Mouse (Mus musculus): ENCODE measurements around the gene C2cd2.
"Not testable (repeated sequence)": the region's sequence is repeated elsewhere in the genome, so short reads cannot be mapped to it uniquely, and the experiment has no call there.

Gene C2cd2

GRCm38 (mm10) chr16:97946993-97947392 lies 15.4 kb downstream of the C2cd2 start:
- not testable (repeated sequence) for DNase-seq (ENCODE audit: low spot score)

GRCm38 (mm10) chr16:97941844-97942243 lies 20.6 kb downstream of the C2cd2 start:
- no peak for DNase-seq (ENCODE audit: low spot score)

GRCm38 (mm10) chr16:97940471-97940973 lies 21.9 kb downstream of the C2cd2 start:
- DNase-seq (ENCODE audit: low spot score), result no peak

- DNase-seq (ENCODE audit: low spot score), result no peak
Measured at GRCm38 (mm10) chr16:97935815-97936214, 26.6 kb downstream of the C2cd2 start.

GRCm38 (mm10) chr16:97930231-97930630 lies 32.2 kb downstream of the C2cd2 start:
- no peak for DNase-seq (ENCODE audit: low spot score)

GRCm38 (mm10) chr16:97929520-97929919 lies 32.9 kb downstream of the C2cd2 start:
- DNase-seq (ENCODE audit: low spot score), result no peak

- DNase-seq (ENCODE audit: low spot score), result no peak
Measured at GRCm38 (mm10) chr16:97927331-97927938, 35.0 kb downstream of the C2cd2 start.

GRCm38 (mm10) chr16:97926381-97926780 lies 36.0 kb downstream of the C2cd2 start:
- no peak for DNase-seq (ENCODE audit: low spot score)

GRCm38 (mm10) chr16:97925760-97926159 lies 36.6 kb downstream of the C2cd2 start:
- DNase-seq (ENCODE audit: low spot score), result no peak

- no peak for DNase-seq (ENCODE audit: low spot score)
Measured at GRCm38 (mm10) chr16:97923700-97924099, 38.7 kb downstream of the C2cd2 start.

- no peak for DNase-seq (ENCODE audit: low spot score)
Measured at GRCm38 (mm10) chr16:97922779-97923126, 39.6 kb downstream of the C2cd2 start.

- DNase-seq (ENCODE audit: low spot score), result peak; percentile 80
Measured at GRCm38 (mm10) chr16:97921961-97922778, 40.2 kb downstream of the C2cd2 start.

GRCm38 (mm10) chr16:97920621-97921020 lies 41.8 kb downstream of the C2cd2 start:
- DNase-seq (ENCODE audit: low spot score), result no peak

- DNase-seq (ENCODE audit: low spot score), result no peak
Measured at GRCm38 (mm10) chr16:97919793-97920192, 42.6 kb downstream of the C2cd2 start.

GRCm38 (mm10) chr16:97912873-97913272 lies 49.5 kb downstream of the C2cd2 start:
- DNase-seq (ENCODE audit: low spot score), result no peak

GRCm38 (mm10) chr16:97909356-97909755 lies 53.0 kb downstream of the C2cd2 start:
- DNase-seq (ENCODE audit: low spot score), result no peak

GRCm38 (mm10) chr16:97907496-97907895 lies 54.9 kb downstream of the C2cd2 start:
- DNase-seq (ENCODE audit: low spot score), result no peak

GRCm38 (mm10) chr16:97906337-97906736 lies 56.1 kb downstream of the C2cd2 start:
- DNase-seq (ENCODE audit: low spot score), result no peak

GRCm38 (mm10) chr16:97905449-97905991 lies 56.9 kb downstream of the C2cd2 start:
- DNase-seq (ENCODE audit: low spot score), result no peak

GRCm38 (mm10) chr16:97904035-97904434 lies 58.4 kb downstream of the C2cd2 start:
- DNase-seq (ENCODE audit: low spot score), result no peak

- DNase-seq (ENCODE audit: low spot score), result no peak
Measured at GRCm38 (mm10) chr16:97897346-97898024, 64.9 kb downstream of the C2cd2 start.

GRCm38 (mm10) chr16:97887762-97888161 lies 74.6 kb downstream of the C2cd2 start:
- no peak for DNase-seq (ENCODE audit: low spot score)

GRCm38 (mm10) chr16:97883696-97884095 lies 78.7 kb downstream of the C2cd2 start:
- no peak for DNase-seq (ENCODE audit: low spot score)

All from embryo, embryonic 10 days (tissue).